Mouse (Mus musculus) cerebellum, adult 11-12 months (tissue): ENCODE results near the gene Dirc2.

Experiments
- DNase-seq: peaks from one replicate; pipeline ENCODE4 v3.0.0; 2022

Gene Dirc2

GRCm38 (mm10) chr16:35768785-35769642, at the start of gene Dirc2:
TSS of gene Dirc2 (minus strand) at chr16:35769356.
- peak; percentile 79 for DNase-seq

DNA sequence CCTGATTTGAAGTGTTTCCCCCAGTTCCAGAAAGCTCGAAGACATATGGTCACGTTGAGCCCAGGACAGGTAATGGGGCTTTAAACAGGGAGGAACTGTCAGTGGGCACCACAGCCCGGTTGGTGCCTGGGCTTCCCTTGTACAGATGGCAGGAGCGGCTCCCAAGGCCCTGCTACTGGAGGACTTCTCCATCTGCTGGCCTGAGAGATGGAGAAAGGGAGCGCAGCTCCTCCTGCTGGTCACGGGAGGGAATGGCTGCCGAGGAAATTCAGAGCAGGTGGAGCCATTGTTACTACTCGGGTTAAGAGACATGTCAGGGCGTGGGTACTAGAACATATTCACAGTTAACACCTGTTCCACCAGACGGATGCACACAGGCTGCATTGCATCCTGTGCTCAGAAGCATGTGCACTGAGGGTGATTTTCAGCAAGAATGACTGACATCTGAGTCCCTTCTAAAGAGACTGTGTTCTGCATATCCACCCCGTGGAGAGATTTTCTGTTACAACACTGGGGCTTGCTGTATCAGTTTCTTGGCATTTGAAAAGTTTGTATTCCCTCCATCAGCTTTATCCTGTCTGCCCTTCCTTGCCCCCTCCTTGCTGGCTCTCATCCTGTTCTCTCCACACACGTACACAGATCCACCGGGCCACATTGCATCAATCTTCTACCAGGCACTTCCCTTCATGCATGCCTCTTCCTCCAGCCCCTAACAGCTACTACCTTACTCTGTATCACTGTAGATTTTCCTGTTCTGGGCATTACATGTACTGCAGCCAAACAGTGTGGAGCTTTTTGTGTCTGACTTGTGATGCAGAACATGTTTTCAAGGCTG, 48.3 kb upstream of the Dirc2 start:
- DNase-seq, result peak; percentile 84

DNA sequence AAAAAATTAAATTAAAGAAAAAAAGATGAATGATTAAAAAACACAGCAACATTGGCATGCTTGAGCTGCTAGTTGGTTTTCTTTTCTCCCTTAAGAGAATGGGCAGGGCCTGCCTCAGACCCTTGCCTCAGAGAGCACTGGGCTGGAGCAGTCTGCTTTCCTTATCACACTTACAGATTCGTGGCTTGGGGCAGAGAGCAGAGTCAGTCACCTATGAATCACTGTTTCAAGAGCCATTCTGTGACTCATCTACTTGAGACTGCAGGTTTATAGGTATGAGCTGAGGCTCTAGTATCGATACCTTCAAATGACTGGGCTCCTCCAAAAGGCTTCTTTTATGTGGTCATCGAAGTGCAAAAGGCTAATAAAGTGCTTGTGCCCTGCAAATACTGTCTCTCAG, 44.0 kb upstream of the Dirc2 start:
- no peak for DNase-seq

- no peak for DNase-seq
Measured at GRCm38 (mm10) chr16:35808838-35809237, 39.7 kb upstream of the Dirc2 start.

- no peak for DNase-seq
Measured at GRCm38 (mm10) chr16:35807663-35807992, 38.5 kb upstream of the Dirc2 start.

DNA sequence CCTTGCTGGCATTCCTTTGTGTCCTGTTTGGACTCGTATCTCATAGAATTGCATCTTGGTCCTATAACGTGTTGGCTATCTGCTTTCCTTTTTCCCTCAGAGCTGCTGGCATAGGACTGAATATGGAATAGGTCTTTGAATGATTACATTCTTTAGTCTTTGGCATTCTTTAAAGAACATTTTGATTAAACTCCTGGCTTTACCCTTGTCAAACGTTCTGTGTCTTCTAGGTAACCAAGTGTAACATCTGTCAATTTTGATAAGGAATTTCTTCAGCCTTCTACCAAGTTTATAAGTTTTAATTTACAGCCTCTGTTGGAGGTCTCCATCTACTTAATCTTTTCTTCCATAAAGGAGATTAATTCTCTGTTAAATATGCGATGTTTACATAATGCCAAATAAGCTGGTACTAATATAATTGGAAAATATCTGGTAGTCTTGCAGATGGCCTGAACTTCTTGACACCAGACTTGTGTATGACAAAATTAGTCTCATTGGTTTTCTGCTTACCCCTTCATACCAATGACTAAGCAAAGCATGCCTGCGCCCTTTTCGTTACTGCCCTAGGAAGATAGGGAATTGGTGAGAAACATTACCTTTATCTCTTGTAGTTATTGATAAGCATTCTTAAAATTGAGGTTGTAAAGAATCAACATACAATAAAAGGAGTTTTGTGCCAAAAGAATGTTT, 38.0 kb upstream of the Dirc2 start:
- DNase-seq, result no peak

DNA sequence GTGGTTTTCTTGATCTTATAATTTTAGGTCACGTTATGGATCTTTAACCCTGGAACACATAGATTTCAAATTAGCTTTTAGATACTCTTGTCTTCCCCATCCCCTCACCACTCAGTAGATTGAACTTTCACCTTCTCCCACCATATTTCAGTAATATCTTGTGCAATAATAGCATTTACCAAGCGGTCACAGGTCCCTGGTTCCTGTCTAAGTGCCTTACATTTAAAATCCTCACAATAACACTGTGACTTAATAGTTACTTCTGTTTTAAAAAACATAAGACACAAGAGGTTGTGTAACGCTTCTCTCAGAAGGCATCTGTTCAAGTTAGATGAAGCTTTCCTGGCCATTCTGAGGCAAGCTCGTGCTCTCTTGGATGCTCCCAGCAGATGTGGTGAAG, 34.6 kb upstream of the Dirc2 start:
- DNase-seq, result no peak

DNA sequence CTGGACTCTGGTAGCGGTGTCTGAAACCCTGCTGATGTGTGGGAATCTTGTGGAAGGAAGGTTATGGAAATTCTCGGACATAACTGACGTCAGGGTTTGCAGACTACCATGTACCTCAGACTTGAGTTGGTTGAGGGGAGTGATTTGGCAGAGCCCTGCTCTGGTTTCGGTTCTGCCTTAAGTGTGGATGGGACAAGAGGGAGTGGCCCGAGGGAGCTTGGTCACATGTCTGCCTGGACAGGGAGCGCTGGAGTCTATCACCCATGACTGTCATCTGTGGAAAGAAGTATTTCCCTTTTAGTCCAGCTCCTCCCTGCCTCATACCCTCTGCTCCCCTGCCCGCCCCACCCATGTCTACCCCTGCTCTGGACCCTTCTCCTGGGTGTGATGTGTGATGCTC, 33.0 kb upstream of the Dirc2 start:
- DNase-seq, result no peak

- DNase-seq, result no peak
Measured at GRCm38 (mm10) chr16:35791962-35792521, 22.9 kb upstream of the Dirc2 start.

- DNase-seq, result no peak
Measured at GRCm38 (mm10) chr16:35788330-35788729, 19.2 kb upstream of the Dirc2 start.

DNA sequence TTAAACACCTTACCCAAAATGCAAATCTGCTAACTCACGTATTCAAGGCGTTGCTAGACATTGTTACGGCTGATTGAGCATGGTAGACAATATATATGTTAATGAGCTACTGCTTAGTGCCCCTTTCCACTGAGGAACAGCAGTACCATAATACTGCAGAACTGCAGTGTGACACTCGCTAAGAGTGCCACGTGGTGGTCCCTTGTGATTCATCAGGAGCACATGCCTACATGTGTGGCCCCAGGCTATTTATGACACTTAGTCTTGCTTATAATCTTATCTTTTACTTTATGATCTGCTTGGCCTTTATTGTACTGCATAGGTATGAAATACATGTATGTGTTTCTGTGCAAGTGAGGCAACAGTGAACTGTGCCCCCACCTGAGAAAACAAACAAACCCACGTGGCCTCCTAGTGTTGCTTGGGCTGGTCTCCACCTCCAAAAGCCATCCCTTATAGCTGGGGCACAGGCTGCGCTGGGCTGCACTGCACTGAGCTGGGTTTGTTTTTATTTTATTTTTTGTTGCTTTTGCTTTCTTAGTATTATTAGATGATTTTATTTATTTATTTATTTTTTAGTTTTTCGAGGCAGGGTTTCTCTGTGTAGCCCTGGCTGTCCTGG, 18.5 kb upstream of the Dirc2 start:
- no peak for DNase-seq

- DNase-seq, result no peak
Measured at GRCm38 (mm10) chr16:35787163-35787562, 18.0 kb upstream of the Dirc2 start.

DNA sequence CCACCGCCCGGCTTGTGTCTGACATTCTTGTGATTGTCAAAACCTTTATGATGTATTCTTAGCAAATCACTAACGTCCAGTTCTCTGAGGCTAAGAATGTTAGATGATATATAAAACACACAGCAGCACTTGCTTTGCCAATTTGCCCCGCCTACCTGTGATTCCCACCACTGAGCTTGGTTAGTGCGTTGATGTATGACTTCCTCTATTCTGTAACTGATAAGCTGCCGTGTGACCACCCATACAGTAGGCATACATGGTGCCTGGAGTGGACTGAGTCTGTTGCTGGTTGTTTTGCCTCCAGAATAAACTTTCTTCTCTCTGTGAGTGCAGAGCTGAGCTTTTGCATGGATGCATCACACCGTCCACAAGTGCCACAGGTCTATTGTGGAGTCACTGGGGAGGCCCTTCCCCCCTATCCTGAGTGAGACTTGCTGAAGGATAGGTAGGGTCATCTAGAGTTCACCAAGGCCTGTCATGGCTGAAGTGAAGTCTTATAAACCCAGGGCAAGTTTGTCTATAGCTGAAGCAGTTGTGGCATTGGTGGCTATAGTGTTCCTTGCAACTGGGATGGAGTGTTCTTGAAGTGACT, 15.1 kb upstream of the Dirc2 start:
- DNase-seq, result no peak

GRCm38 (mm10) chr16:35783207-35783573, 14.0 kb upstream of the Dirc2 start:
- no peak for DNase-seq

- DNase-seq, result no peak
Measured at GRCm38 (mm10) chr16:35782451-35783206, 13.5 kb upstream of the Dirc2 start.

GRCm38 (mm10) chr16:35781651-35782050, 12.5 kb upstream of the Dirc2 start:
- no peak for DNase-seq

- no peak for DNase-seq
Measured at GRCm38 (mm10) chr16:35781096-35781495, 11.9 kb upstream of the Dirc2 start.

DNA sequence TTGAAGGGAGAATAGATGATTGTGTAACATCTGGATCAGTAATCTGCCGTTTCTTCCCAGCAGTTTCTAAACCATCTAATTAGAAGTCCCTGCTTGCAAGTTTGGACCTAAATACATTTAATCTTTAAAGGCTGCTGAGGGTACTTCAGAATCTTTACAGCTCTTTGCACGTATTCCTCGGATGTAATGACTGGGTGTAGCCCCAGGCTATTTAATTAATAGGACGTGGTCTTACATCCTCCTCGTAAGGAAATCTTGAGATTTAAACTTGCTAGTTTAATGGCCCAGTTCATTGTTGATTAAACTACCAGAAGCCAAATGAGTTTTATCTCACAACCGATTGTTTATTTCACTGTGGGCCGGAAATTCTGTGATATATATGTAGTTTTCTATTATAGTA, 10.5 kb upstream of the Dirc2 start:
- no peak for DNase-seq

GRCm38 (mm10) chr16:35777768-35778167, 8.6 kb upstream of the Dirc2 start:
- no peak for DNase-seq

GRCm38 (mm10) chr16:35776737-35777136, 7.6 kb upstream of the Dirc2 start:
- no peak for DNase-seq

- DNase-seq, result no peak
Measured at GRCm38 (mm10) chr16:35775835-35776234, 6.7 kb upstream of the Dirc2 start.

DNA sequence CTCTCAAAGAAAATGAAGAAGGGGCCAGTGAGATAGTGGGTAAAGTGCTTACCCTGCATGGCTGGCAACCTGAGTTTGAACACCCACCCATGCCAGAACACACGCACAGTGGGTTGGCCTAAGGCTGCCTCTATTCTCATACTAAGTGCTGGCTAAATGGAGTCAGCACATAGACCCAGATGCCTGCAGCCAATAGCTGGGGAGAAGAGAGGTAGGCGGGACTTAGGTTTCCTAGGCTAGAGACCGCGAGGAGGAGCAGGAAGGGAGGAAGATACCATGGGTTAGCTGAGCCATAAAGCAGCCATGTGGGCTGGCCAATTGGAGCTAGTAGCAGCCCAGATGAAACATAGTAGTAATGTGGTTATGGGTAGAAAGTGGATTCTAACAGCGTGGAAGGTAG, 3.4 kb upstream of the Dirc2 start:
- DNase-seq, result no peak
